Mouse (Mus musculus) midbrain, embryonic 11.5 days (tissue): ENCODE measurements at regions not wholly inside any gene's neighbourhood (a gene's known extent, or its start where the extent isn't known, plus 50 kb on each side); places are given as distances from the start of the nearest gene placed in this dataset.

Experiments
- ATAC-seq: fragments of 200-750 bp; cut with Nextera tagmentation; 2 replicates; pipeline ENCODE4 v1.8.0; 2017; ENCODE audit warnings: moderate TSS enrichment, moderate library complexity; ENCODE audit not compliant: low FRiP score
- DNase-seq: peaks from one replicate; pipeline ENCODE4 v3.0.0; 2015; ENCODE audit warnings: low spot score; ENCODE audit errors: missing footprints
- H3K27ac ChIP-seq: fragments of 300-500 bp; sonication (generic); 2 replicates; pipeline ENCODE4 v1.5.1; 2014; ENCODE audit warnings: low read depth, low read length
- H3K27me3 ChIP-seq: fragments of 300-500 bp; sonication (generic); 2 replicates; pipeline ENCODE4 v1.6.1; 2014; ENCODE audit warnings: mild to moderate bottlenecking, low read length, moderate library complexity, mixed read lengths; ENCODE audit not compliant: control insufficient read depth, insufficient read depth
- H3K36me3 ChIP-seq: fragments of 300-500 bp; sonication (generic); 2 replicates; pipeline ENCODE4 v1.6.1; 2014; ENCODE audit warnings: mild to moderate bottlenecking, low read length, moderate library complexity, mixed read lengths; ENCODE audit not compliant: control insufficient read depth, insufficient read depth
- H3K4me1 ChIP-seq: fragments of 300-500 bp; sonication (generic); 2 replicates; pipeline ENCODE4 v1.6.1; 2014; ENCODE audit warnings: low read length; ENCODE audit not compliant: control insufficient read depth, insufficient read depth
- H3K4me2 ChIP-seq: fragments of 300-500 bp; sonication (generic); 2 replicates; pipeline ENCODE4 v1.6.1; 2014; ENCODE audit warnings: mild to moderate bottlenecking, moderate library complexity
- H3K4me3 ChIP-seq: fragments of 300-500 bp; sonication (generic); 2 replicates; pipeline ENCODE4 v1.5.1; 2014; ENCODE audit warnings: low read depth, low read length
- H3K9ac ChIP-seq: fragments of 300-500 bp; sonication (generic); 2 replicates; pipeline ENCODE4 v1.6.1; 2014; ENCODE audit warnings: low read length
- H3K9me3 ChIP-seq: fragments of 300-500 bp; sonication (generic); 2 replicates; pipeline ENCODE4 v1.6.1; 2016; ENCODE audit warnings: low read length; ENCODE audit not compliant: control insufficient read depth
- WGBS: fragments of 180-500 bp; shearing (Covaris S2); extraction: QIAGEN DNeasy Blood & Tissue Kit; methylation state at CpG from one replicate; pipeline ENCODE4 v1.1.7; 2014; 5-methylcytosine and 5-hydroxymethylcytosine counted together

DNA sequence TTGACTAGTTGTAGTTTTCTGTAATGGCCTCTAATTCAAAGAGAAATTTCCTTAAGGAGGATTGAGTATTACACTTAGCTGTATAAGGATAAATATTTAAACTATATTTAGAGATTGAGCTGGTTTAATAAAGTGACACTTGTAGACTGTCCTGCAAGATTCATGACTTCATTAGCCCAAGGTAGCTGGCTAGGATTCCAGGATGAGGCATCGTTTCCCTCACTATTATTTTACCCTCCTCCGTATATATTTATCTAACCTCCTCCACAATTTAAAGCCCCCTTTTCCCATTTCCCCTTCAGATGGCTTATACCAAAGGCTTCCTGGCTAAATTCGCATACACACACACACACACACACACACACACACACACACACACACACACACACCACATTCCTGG, 322.0 kb upstream of the Zfp637 start:
- no peaks in the 10 kb centered on the region for H3K36me3 ChIP-seq
- no peak overlapping the region for H3K4me3 ChIP-seq
- H3K9me3 ChIP-seq = no peaks in the 10 kb centered on the region
- H3K4me2 ChIP-seq = no peak overlapping the region
- H3K9ac ChIP-seq = no peak overlapping the region
- ATAC-seq (no peak), DNase-seq (no peak)
- 77% methylated on average over 3 of the region's 3 CpGs for WGBS
- no peak overlapping the region for H3K27ac ChIP-seq
- H3K27me3 ChIP-seq = no peaks in the 10 kb centered on the region
- H3K4me1 ChIP-seq = no peaks in the 10 kb centered on the region

GRCm38 (mm10) chr6:117519466-117519865, 321.5 kb upstream of the Zfp637 start:
- Histone ChIP-seq H3K4me3 (no peak overlapping the region), H3K4me2 (no peak overlapping the region), H3K4me1 (no peaks in the 10 kb centered on the region), H3K9ac (no peak overlapping the region), H3K27me3 (no peaks in the 10 kb centered on the region), H3K36me3 (no peaks in the 10 kb centered on the region), H3K9me3 (no peaks in the 10 kb centered on the region), H3K27ac (no peak overlapping the region)
- 90% methylated on average over 1 of the region's 1 CpGs for WGBS
- no peak for ATAC-seq
- DNase-seq = no peak

DNA sequence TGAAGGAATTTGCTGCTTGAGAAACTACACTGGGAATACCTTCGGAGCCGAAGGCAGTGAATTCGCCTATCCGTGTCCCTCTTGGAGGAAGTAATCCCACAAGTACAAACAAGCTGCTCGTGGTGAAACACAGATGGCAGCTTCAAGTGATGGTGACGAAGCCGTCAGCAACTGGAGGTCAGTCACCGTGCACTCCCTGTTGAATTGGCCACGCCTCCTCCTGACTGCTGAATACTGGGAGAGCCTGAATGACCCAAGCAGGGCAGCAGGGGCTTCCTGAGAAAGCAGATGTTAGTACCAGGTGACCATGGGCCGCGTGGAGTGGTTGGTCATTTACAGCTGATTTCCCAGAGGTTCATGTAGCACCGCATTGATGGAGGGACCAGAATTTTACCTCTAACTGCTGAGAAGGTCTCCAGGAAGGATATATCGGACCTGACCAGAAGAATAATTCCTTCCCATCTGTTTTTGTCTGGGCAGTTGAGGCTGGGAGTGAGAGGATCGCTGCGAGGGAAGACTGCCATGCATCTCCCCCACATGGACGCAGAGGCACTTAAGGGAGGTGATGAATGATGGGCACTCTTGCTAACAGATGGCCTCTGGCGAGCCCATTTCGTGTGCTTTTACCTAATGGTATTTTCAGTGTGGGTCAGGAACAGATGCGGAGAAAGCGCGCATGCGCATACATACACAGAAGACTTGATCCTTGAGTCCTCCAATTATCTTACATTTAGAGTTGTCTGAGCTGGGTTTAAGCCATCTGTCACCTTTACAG, 314.6 kb upstream of the Zfp637 start:
- Histone ChIP-seq H3K9me3 (no peaks in the 10 kb centered on the region), H3K4me3 (no peak overlapping the region), H3K9ac (no peak overlapping the region), H3K36me3 (no peaks in the 10 kb centered on the region), H3K27me3 (no peaks in the 10 kb centered on the region), H3K27ac (no peak overlapping the region), H3K4me1 (no peaks in the 10 kb centered on the region), H3K4me2 (no peak overlapping the region)
- no peak for ATAC-seq
- DNase-seq = no peak
- WGBS = 75% methylated on average over 22 of the region's 22 CpGs

DNA sequence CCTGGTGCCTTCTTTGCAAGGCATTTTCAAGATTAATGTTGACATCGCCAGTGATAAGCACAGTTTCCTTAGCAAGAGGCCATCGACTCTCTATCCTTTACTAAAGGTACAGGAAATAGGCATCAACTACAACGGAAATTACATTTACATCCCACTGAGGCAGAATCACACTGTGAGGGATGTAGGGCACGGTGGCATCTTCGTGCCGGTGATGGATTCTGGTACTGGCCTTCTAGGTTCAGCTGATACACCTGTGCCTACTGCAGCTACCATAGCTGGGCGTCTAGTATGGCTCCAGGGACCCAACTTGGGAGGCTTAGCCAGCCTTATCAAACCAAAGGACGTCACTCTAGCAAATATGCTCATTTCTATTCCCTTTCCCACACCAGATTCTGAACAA, 313.5 kb upstream of the Zfp637 start:
- no peaks in the 10 kb centered on the region for H3K36me3 ChIP-seq
- 95% methylated on average over 8 of the region's 8 CpGs for whole genome bisulfite sequencing
- no peaks in the 10 kb centered on the region for H3K9me3 ChIP-seq
- no peak overlapping the region for H3K4me2 ChIP-seq
- H3K27me3 ChIP-seq = no peaks in the 10 kb centered on the region
- no peak overlapping the region for H3K27ac ChIP-seq
- DNase-seq (no peak), ATAC-seq (no peak)
- H3K4me1 ChIP-seq = no peaks in the 10 kb centered on the region
- H3K9ac ChIP-seq = no peak overlapping the region
- no peak overlapping the region for H3K4me3 ChIP-seq

DNA sequence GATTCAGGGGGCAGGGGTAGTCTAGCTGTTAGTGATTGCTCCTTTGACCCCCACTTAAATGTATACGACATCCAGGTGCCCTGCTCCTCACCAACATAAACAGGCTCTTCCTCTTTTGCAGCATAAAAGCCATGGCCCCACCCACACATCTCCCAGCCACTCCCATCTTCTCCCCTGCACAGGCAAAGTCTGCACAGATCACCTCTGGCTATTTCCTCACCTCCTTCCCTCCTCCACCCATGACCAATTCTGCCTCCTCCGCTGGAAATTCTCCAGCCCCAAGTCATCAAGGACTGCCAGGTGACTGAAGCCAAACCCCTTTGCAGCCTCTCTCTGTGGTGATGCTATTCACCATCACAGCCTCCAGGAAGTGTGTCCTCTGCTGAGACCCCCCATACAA, 306.8 kb upstream of the Zfp637 start:
- no peaks in the 10 kb centered on the region for H3K36me3 ChIP-seq
- H3K4me2 ChIP-seq = no peak overlapping the region
- no peaks in the 10 kb centered on the region for H3K9me3 ChIP-seq
- DNase-seq (no peak), ATAC-seq (no peak)
- H3K27me3 ChIP-seq = no peaks in the 10 kb centered on the region
- no peak overlapping the region for H3K9ac ChIP-seq
- 56% methylated on average over 2 of the region's 2 CpGs for WGBS
- no peak overlapping the region for H3K4me3 ChIP-seq
- H3K4me1 ChIP-seq = no peaks in the 10 kb centered on the region
- H3K27ac ChIP-seq = no peak overlapping the region

- no peaks in the 10 kb centered on the region for H3K27me3 ChIP-seq
- ATAC-seq (no peak), DNase-seq (no peak)
- no peak overlapping the region for H3K27ac ChIP-seq
- no peaks in the 10 kb centered on the region for H3K9me3 ChIP-seq
- no peak overlapping the region for H3K4me3 ChIP-seq
- no peaks in the 10 kb centered on the region for H3K4me1 ChIP-seq
- H3K4me2 ChIP-seq = no peak overlapping the region
- H3K9ac ChIP-seq = no peak overlapping the region
- no peaks in the 10 kb centered on the region for H3K36me3 ChIP-seq
- 89% methylated on average over 9 of the region's 9 CpGs for WGBS
These were observed 306.0 kb upstream of the Zfp637 start for GRCm38 (mm10) chr6:117534991-117535390.

DNA sequence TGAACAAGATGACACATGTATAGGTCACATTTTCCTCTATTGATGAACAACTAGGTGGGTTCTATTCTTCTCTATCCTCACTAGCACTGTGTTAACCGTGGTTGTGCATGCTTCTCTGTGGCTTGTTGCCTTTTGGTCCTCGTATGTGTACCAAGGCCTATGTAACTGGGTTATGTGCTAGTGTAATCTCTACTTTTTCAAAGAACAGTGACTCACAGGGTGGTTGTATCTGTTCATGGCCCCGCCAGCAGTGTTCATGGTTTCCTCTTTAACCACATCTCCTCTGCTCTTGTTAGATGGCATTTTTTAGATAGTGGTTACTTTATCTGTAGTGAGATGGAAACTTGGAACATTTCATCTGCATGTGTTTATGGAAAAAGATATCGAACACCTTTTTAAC, 304.9 kb upstream of the Zfp637 start:
- ATAC-seq (no peak), DNase-seq (no peak)
- H3K9me3 ChIP-seq = no peaks in the 10 kb centered on the region
- no peaks in the 10 kb centered on the region for H3K36me3 ChIP-seq
- H3K4me3 ChIP-seq = no peak overlapping the region
- no peaks in the 10 kb centered on the region for H3K4me1 ChIP-seq
- H3K9ac ChIP-seq = no peak overlapping the region
- no peak overlapping the region for H3K27ac ChIP-seq
- WGBS = 91% methylated on average over 4 of the region's 4 CpGs
- no peak overlapping the region for H3K4me2 ChIP-seq
- no peaks in the 10 kb centered on the region for H3K27me3 ChIP-seq

DNA sequence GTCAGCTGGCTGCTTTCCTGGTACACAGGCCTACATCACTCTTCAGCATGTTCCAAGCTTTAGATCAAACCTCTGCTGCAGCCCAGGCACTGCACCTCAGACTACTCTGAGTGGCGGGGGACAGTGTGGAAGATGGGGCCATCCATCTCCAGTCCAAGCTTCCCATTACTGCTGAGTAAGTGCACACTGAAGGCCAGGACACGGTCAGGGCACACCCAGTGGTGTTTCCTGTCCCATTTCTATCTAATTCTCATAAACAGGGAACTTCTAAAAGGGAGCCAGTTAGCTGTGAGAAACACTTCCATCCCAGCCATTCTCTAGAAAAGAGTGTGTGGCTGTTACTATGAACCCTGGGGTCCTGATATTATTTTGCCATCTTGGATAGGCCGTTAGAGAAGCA, 298.5 kb upstream of the Zfp637 start:
- no peak overlapping the region for H3K9ac ChIP-seq
- no peaks in the 10 kb centered on the region for H3K4me1 ChIP-seq
- H3K4me3 ChIP-seq = no peak overlapping the region
- 76% methylated on average over 3 of the region's 3 CpGs for WGBS
- no peaks in the 10 kb centered on the region for H3K9me3 ChIP-seq
- no peak for ATAC-seq
- H3K27ac ChIP-seq = no peak overlapping the region
- no peaks in the 10 kb centered on the region for H3K36me3 ChIP-seq
- no peaks in the 10 kb centered on the region for H3K27me3 ChIP-seq
- DNase-seq = no peak
- H3K4me2 ChIP-seq = no peak overlapping the region

DNA sequence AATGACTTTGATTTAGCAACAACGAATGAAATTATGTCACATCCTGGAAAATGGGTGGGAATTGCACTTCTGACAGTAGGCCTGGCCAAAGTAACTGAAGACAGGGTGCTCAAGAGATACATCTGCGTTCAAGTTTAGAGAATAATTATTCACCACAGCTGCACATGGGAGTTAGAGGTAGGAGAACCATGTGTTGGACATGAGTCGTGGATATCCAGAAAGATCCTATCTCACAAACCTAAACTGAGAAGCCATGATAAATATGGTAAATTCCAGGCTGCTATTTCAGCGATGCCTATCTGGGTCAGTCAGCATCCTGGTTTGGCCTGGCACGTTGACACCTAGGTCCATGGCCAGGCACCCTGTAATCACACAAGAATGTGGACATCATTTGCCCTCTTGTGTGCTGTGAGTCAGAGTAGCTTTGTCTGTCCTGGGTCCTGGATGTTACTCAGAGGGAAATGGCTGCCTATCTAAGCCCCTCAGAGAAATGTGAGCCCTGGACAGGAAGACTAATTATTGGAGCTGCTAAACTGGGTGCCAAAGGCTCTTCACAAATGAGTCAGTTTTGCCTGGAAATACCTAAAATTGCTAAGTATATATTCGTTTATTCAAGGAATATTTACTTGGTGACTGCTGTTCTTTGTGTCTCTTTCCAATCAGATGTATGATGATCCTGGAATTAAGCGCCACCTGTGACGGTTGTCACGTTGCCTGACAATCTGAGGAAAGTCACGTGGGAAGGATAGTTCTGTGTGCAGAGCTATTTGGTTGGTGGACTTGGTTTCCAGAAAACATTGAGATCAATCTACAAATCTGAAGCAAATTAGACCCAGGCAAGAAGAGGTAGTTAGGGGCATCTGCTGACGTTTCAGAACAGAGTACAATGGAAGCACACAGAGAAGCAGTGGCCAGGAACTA, 296.4 kb upstream of the Zfp637 start:
- no peaks in the 10 kb centered on the region for H3K4me1 ChIP-seq
- no peak for DNase-seq
- H3K27ac ChIP-seq = no peak overlapping the region
- H3K9ac ChIP-seq = no peak overlapping the region
- no peaks in the 10 kb centered on the region for H3K9me3 ChIP-seq
- H3K4me2 ChIP-seq = no peak overlapping the region
- H3K4me3 ChIP-seq = no peak overlapping the region
- no peaks in the 10 kb centered on the region for H3K27me3 ChIP-seq
- ATAC-seq = no peak
- H3K36me3 ChIP-seq = no peaks in the 10 kb centered on the region
- WGBS = 89% methylated on average over 11 of the region's 11 CpGs
